Mouse (Mus musculus) liver (tissue): ENCODE data around the gene Ccdc96.

ENCODE experiments used
- DNase-seq: peaks from one replicate; pipeline ENCODE4 v3.0.0-alpha.2; 2020; ENCODE audit warnings: mixed read lengths

The Ccdc96 gene

GRCm38 (mm10) chr5:36484171-36484990 lies at the start of gene Ccdc96, which contains the start of gene Tada2b:
Gene Ccdc96 (plus strand): TSS chr5:36484588.
Gene Tada2b (minus strand): TSS chr5:36484285.
- peak; percentile 98 for DNase-seq

GRCm38 (mm10) chr5:36436858-36437257 lies 47.5 kb upstream of the Ccdc96 start:
- DNase-seq: no peak

- DNase-seq: no peak
These were observed 43.6 kb upstream of the Ccdc96 start for GRCm38 (mm10) chr5:36440741-36441140.

- no peak for DNase-seq
These were observed 39.8 kb upstream of the Ccdc96 start for GRCm38 (mm10) chr5:36444611-36445010.

- DNase-seq: no peak
These were observed 39.4 kb upstream of the Ccdc96 start for GRCm38 (mm10) chr5:36445028-36445427.

GRCm38 (mm10) chr5:36446166-36446890 lies 38.1 kb upstream of the Ccdc96 start:
- DNase-seq: no peak

GRCm38 (mm10) chr5:36447872-36448271 lies 36.5 kb upstream of the Ccdc96 start:
- DNase-seq: no peak

- DNase-seq: no peak
These were observed 34.6 kb upstream of the Ccdc96 start for GRCm38 (mm10) chr5:36449710-36450358.

- peak; percentile 34 for DNase-seq
These were observed 33.3 kb upstream of the Ccdc96 start for GRCm38 (mm10) chr5:36451119-36451518.

- DNase-seq: no peak
These were observed 32.5 kb upstream of the Ccdc96 start for GRCm38 (mm10) chr5:36451872-36452389.

GRCm38 (mm10) chr5:36452821-36453220 lies 31.6 kb upstream of the Ccdc96 start:
- DNase-seq: no peak

- no peak for DNase-seq
These were observed 26.7 kb upstream of the Ccdc96 start for GRCm38 (mm10) chr5:36457706-36458105.

- DNase-seq: peak; percentile 53
These were observed 25.5 kb upstream of the Ccdc96 start for GRCm38 (mm10) chr5:36458926-36459325.

- DNase-seq: no peak
These were observed 23.7 kb upstream of the Ccdc96 start for GRCm38 (mm10) chr5:36460712-36461111.

- no peak for DNase-seq
These were observed 23.2 kb upstream of the Ccdc96 start for GRCm38 (mm10) chr5:36461231-36461630.

- peak; percentile 79 for DNase-seq
These were observed 21.6 kb upstream of the Ccdc96 start for GRCm38 (mm10) chr5:36462810-36463209.

- no peak for DNase-seq
These were observed 21.0 kb upstream of the Ccdc96 start for GRCm38 (mm10) chr5:36463391-36463790.

- DNase-seq: peak; percentile 99
These were observed 19.4 kb upstream of the Ccdc96 start, which contains the start of gene Grpel1 for GRCm38 (mm10) chr5:36464709-36465661. Gene Grpel1 (plus strand): TSS chr5:36464998.

- DNase-seq: no peak
These were observed 18.5 kb upstream of the Ccdc96 start for GRCm38 (mm10) chr5:36465889-36466288.

- no peak for DNase-seq
These were observed 13.2 kb upstream of the Ccdc96 start for GRCm38 (mm10) chr5:36471206-36471605.

- no peak for DNase-seq
These were observed 11.3 kb upstream of the Ccdc96 start for GRCm38 (mm10) chr5:36472876-36473655.
